ENCODE assay signal across 8 mouse cellular contexts in the genomic region with DNA sequence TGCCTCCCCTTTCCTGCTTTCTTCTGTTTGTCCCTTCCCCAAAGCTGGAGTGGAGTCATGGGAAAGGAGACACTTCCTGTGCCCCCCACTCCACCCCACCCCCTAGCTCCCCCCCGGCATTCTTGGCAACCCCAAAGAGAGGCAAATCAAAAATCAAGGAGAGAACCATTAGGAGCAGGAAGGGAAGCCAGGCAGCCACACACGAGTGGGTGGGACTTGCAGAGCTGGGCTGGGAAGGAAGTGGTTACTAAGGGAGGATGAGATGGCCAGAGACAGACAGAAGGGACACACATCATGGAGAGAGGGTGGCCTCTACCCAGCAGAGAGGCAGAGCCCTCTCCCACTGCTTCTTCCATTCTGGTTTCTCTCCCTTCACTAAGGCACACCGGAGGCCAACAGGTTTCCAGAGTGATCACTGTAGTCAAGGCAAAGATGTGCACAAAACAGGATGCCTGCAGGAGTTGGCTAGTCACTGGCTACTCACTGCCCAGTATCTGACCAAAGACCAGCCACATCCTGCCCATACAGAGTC. TPM values are rescaled to one million over a fixed set of nuclear protein-coding genes. Genes with fewer than 3 reads are reported as not detected.
DNase-seq lines count a peak whose midpoint lies in the region; ATAC-seq and TF ChIP-seq lines count a peak whose summit lies in the region.

No protein-coding gene starts in this region.

- H3K36me3 ChIP-seq in kidney, embryonic 15.5 days = no peaks in the 10 kb centered on the region
- H3K36me3 ChIP-seq in hindbrain, embryonic 13.5 days = no peaks in the 10 kb centered on the region
- no peaks in the 10 kb centered on the region; the same call in 1 of the 2 replicates for H3K36me3 ChIP-seq in lung, embryonic 16.5 days (ENCODE audit: control insufficient read depth, insufficient read depth, low read length)
- H3K36me3 ChIP-seq in stomach, embryonic 16.5 days (ENCODE audit: control insufficient read depth, insufficient read depth, low read length) = no peaks in the 10 kb centered on the region

- no peaks in the 10 kb centered on the region for H3K9me3 ChIP-seq in kidney, embryonic 15.5 days (replicated peaks)
- H3K9me3 ChIP-seq in hindbrain, embryonic 13.5 days = no peaks in the 10 kb centered on the region
- no peaks in the 10 kb centered on the region for H3K9me3 ChIP-seq in lung, embryonic 16.5 days (ENCODE audit: control insufficient read depth, low read length)
- H3K9me3 ChIP-seq in stomach, embryonic 16.5 days (replicated peaks; ENCODE audit: control insufficient read depth, low read length) = no peaks in the 10 kb centered on the region

- ATAC-seq in kidney, embryonic 15.5 days (replicated peaks; ENCODE audit: low FRiP score) = 0 out of 2 replicates have a peak, but pooled peaks have one; percentile 20
- peak; percentile 31; the same call in 1 of the 2 replicates for ATAC-seq in hindbrain, embryonic 13.5 days (ENCODE audit: low FRiP score)
- ATAC-seq in lung, embryonic 16.5 days (ENCODE audit: low read depth) = peak; percentile 70
- peak; percentile 26; the same call in 1 of the 2 replicates for ATAC-seq in stomach, embryonic 16.5 days (ENCODE audit: insufficient read depth, low FRiP score)

- no peaks in the 10 kb centered on the region for H3K27me3 ChIP-seq in kidney, embryonic 15.5 days
- no peaks in the 10 kb centered on the region for H3K27me3 ChIP-seq in hindbrain, embryonic 13.5 days
- no peaks in the 10 kb centered on the region for H3K27me3 ChIP-seq in lung, embryonic 16.5 days (ENCODE audit: control insufficient read depth, insufficient read depth, low read depth, low read length)
- no peaks in the 10 kb centered on the region for H3K27me3 ChIP-seq in stomach, embryonic 16.5 days (ENCODE audit: control insufficient read depth, insufficient read depth, low read length)

- peaks cover 80% of the 10 kb centered on the region for H3K4me1 ChIP-seq in kidney, embryonic 15.5 days
- peaks cover 40% of the 10 kb centered on the region for H3K4me1 ChIP-seq in embryonic fibroblast, embryonic 13.5 days (ENCODE audit: control insufficient read depth, insufficient read depth, low read length)
- peaks cover 74% of the 10 kb centered on the region for H3K4me1 ChIP-seq in hindbrain, embryonic 13.5 days (replicated peaks)
- H3K4me1 ChIP-seq in lung, embryonic 16.5 days (replicated peaks; ENCODE audit: control insufficient read depth, insufficient read depth, low read length) = peaks cover 64% of the 10 kb centered on the region
- peaks cover 68% of the 10 kb centered on the region for H3K4me1 ChIP-seq in stomach, embryonic 16.5 days (ENCODE audit: control insufficient read depth, insufficient read depth, low read length)

- peak overlapping the region; percentile 93 for H3K27ac ChIP-seq in kidney, embryonic 15.5 days
- H3K27ac ChIP-seq in embryonic fibroblast, embryonic 13.5 days (ENCODE audit: insufficient read depth, low read length) = peak overlapping the region; percentile 71
- peak overlapping the region; percentile 84 for H3K27ac ChIP-seq in hindbrain, embryonic 13.5 days
- peak overlapping the region; percentile 98 for H3K27ac ChIP-seq in lung, embryonic 16.5 days (ENCODE audit: low read length)
- peak overlapping the region; percentile 94 for H3K27ac ChIP-seq in stomach, embryonic 16.5 days (ENCODE audit: low read length)

- H3K4me3 ChIP-seq in kidney, embryonic 15.5 days (replicated peaks) = no peak overlapping the region
- H3K4me3 ChIP-seq in embryonic fibroblast, embryonic 13.5 days (ENCODE audit: insufficient read depth, low read length) = no peak overlapping the region
- no peak overlapping the region for H3K4me3 ChIP-seq in hindbrain, embryonic 13.5 days
- H3K4me3 ChIP-seq in lung, embryonic 16.5 days (ENCODE audit: low read length) = peak overlapping the region; percentile 8; the same call in 1 of the 2 replicates
- H3K4me3 ChIP-seq in stomach, embryonic 16.5 days (replicated peaks; ENCODE audit: low read length) = no peak overlapping the region

- H3K4me2 ChIP-seq in kidney, embryonic 15.5 days = peak overlapping the region; percentile 42
- H3K4me2 ChIP-seq in hindbrain, embryonic 13.5 days = 0 out of 2 replicates have a peak overlapping the region, but pooled peaks have one; percentile 18
- H3K4me2 ChIP-seq in lung, embryonic 16.5 days (ENCODE audit: low read depth, low read length) = peak overlapping the region; percentile 45
- peak overlapping the region; percentile 31 for H3K4me2 ChIP-seq in stomach, embryonic 16.5 days (ENCODE audit: low read depth, low read length)

- WGBS in kidney, embryonic 15.5 days = 24% methylated on average over 3 of the region's 3 CpGs
- WGBS in hindbrain, embryonic 13.5 days = 23% methylated on average over 3 of the region's 3 CpGs
- 25% methylated on average over 3 of the region's 3 CpGs for WGBS in lung, embryonic 16.5 days
- 33% methylated on average over 3 of the region's 3 CpGs for WGBS in stomach, embryonic 16.5 days

- TF ChIP-seq POLR2A in embryonic fibroblast, embryonic 13.5 days (IDR thresholded peaks at IDR 0.05; ENCODE audit: low read depth, low read length) = no peak

- TF ChIP-seq CTCF in embryonic fibroblast, embryonic 13.5 days (IDR thresholded peaks at IDR 0.05; ENCODE audit: borderline replicate concordance, insufficient read depth, low read length) = no peak

- DNase-seq in kidney, postnatal 25 days = no peak
- DNase-seq in adrenal gland, adult 8-10 months = no peak
- no peak for DNase-seq in cerebellum, postnatal 4 days (ENCODE audit: low spot score in 2 of 2)

- no peak overlapping the region for H3K9ac ChIP-seq in kidney, embryonic 15.5 days
- 0 out of 2 replicates have a peak overlapping the region, but pooled peaks have one; percentile 30 for H3K9ac ChIP-seq in hindbrain, embryonic 13.5 days
- peak overlapping the region; percentile 46 for H3K9ac ChIP-seq in lung, embryonic 16.5 days (ENCODE audit: low read length)
- H3K9ac ChIP-seq in stomach, embryonic 16.5 days (ENCODE audit: low read length) = peak overlapping the region; percentile 58

RNA-seq across cellular contexts. Expression of a gene that starts 43.3 kb away (rescaled TPM):
- polyA plus RNA-seq in kidney, embryonic 15.5 days (2015; fragmentation: Nextera tagmentation; extraction: Ambion mirVana) = 14.7 and 16.9 TPM in 2 replicates
- 88.4 and 106 TPM in 2 replicates for polyA plus RNA-seq in embryonic fibroblast, embryonic 13.5 days (2011; ENCODE audit: insufficient read length, low read depth, missing spikeins)
- polyA plus RNA-seq in hindbrain, embryonic 13.5 days (2015; fragmentation: Nextera tagmentation; extraction: Ambion mirVana) = 10.3 and 10.4 TPM in 2 replicates
- polyA plus RNA-seq in lung, embryonic 16.5 days (2015; fragmentation: Nextera tagmentation; extraction: Ambion mirVana) = 15.8 and 16.7 TPM in 2 replicates
- 17.7 and 17.9 TPM in 2 replicates for polyA plus RNA-seq in stomach, embryonic 16.5 days (2015; fragmentation: Nextera tagmentation; extraction: Ambion mirVana)
- total RNA-seq in adrenal gland, adult 8-10 months (2022) = 10 to 100 TPM; 64.1 to 85.4 (median 69.1) TPM

Comparison
In these comparisons a context has a peak if more than half of its experiments do, and no peak if none do; other contexts are left out.
1. ATAC-seq: peak in every context shown above with its lines; median percentile 70 in lung, embryonic 16.5 days; 31 in hindbrain, embryonic 13.5 days; 26 in stomach, embryonic 16.5 days; 20 in kidney, embryonic 15.5 days.